Mouse (Mus musculus) myocyte (in vitro differentiated cells): ENCODE measurements around the gene 1700012B07Rik. TPM values are rescaled to one million over a fixed set of nuclear protein-coding genes. Genes with fewer than 3 reads are reported as not detected.

Source experiments
- H3K27me3 ChIP-seq: one replicate; pipeline ENCODE4 v1.6.1; 2011; ENCODE audit not compliant: control insufficient read depth, insufficient read depth, insufficient read length
- H3K36me3 ChIP-seq: one replicate; pipeline ENCODE4 v1.6.1; 2011; ENCODE audit not compliant: control insufficient read depth, insufficient read depth
- H3K4me2 ChIP-seq: one replicate; pipeline ENCODE4 v1.6.1; 2011; ENCODE audit warnings: low read depth, control low read depth
- H3K4me3 ChIP-seq: one replicate; pipeline ENCODE4 v1.5.1; 2011; ENCODE audit warnings: mild to moderate bottlenecking, control low read depth, moderate library complexity
- H3K79me2 ChIP-seq: one replicate; pipeline ENCODE4 v1.6.1; 2011; ENCODE audit not compliant: control insufficient read depth, insufficient read depth
- H3ac ChIP-seq: one replicate; pipeline ENCODE4 v1.6.1; 2011; ENCODE audit not compliant: control insufficient read depth, insufficient read length
- CEBPB ChIP-seq: IDR thresholded peaks from 2 replicates; pipeline ENCODE4 v1.6.1; 2011; ENCODE audit warnings: mild to moderate bottlenecking, moderate library complexity; ENCODE audit not compliant: poor library complexity, insufficient read depth, severe bottlenecking
- E2F4 ChIP-seq: IDR thresholded peaks from one replicate; pipeline ENCODE4 v1.6.1; 2011; ENCODE audit warnings: mild to moderate bottlenecking, control low read depth, moderate library complexity; ENCODE audit not compliant: insufficient read depth
- MAX ChIP-seq: IDR thresholded peaks from one replicate; pipeline ENCODE4 v1.6.1; 2011; ENCODE audit warnings: low read depth, mild to moderate bottlenecking, control low read depth
- MYOD1 ChIP-seq, 3 experiments: IDR thresholded peaks; one replicate each; pipeline ENCODE4 v1.6.1; 2011; ENCODE audit warnings: control low read depth in 2 of 3, low read depth in 2 of 3, mild to moderate bottlenecking in 2 of 3, moderate library complexity in 1 of 3; ENCODE audit not compliant: insufficient read length in 2 of 3, control insufficient read depth in 1 of 3
- MYOG ChIP-seq, 3 experiments: IDR thresholded peaks; one replicate each; pipeline ENCODE4 v1.6.1; 2011; ENCODE audit warnings: control low read depth in 2 of 3, low read depth in 2 of 3, mild to moderate bottlenecking in 2 of 3; ENCODE audit not compliant: insufficient read length in 2 of 3, control insufficient read depth in 1 of 3, insufficient read depth in 1 of 3
- POLR2A ChIP-seq: IDR thresholded peaks from one replicate; pipeline ENCODE4 v1.6.1; 2011; ENCODE audit warnings: low read depth, mild to moderate bottlenecking, control low read depth, moderate library complexity; ENCODE audit not compliant: insufficient read length
- POLR2AphosphoS2 ChIP-seq: IDR thresholded peaks from one replicate; pipeline ENCODE4 v1.6.1; 2011; ENCODE audit warnings: low read depth, control low read depth; ENCODE audit not compliant: insufficient read length
- REST ChIP-seq: IDR thresholded peaks from one replicate; pipeline ENCODE4 v1.6.1; 2011; ENCODE audit warnings: mild to moderate bottlenecking, control low read depth, moderate library complexity; ENCODE audit not compliant: insufficient read depth, insufficient read length
- SRF ChIP-seq: IDR thresholded peaks from one replicate; pipeline ENCODE4 v1.6.1; 2011; ENCODE audit warnings: low read depth; ENCODE audit not compliant: control insufficient read depth, insufficient read length
- TCF12 ChIP-seq: IDR thresholded peaks from one replicate; pipeline ENCODE4 v1.6.1; 2011; ENCODE audit warnings: mild to moderate bottlenecking, control low read depth; ENCODE audit not compliant: poor library complexity, insufficient read depth, severe bottlenecking
- TCF3 ChIP-seq: IDR thresholded peaks from one replicate; pipeline ENCODE4 v1.6.1; 2011; ENCODE audit warnings: low read depth, control low read depth; ENCODE audit not compliant: insufficient read length
- USF1 ChIP-seq: IDR thresholded peaks from one replicate; pipeline ENCODE4 v1.6.1; 2011; ENCODE audit warnings: low read depth, mild to moderate bottlenecking, control low read depth, moderate library complexity
- polyA plus RNA-seq: library from polyadenylated mRNA; unstranded; fragments of >200 nt; fragmentation: generic; extraction: Trizol; gene quantifications from one replicate; pipeline ENCODE4 v1.2.1, GENCODE M21; 2012; ENCODE audit warnings: missing spikeins

The 1700012B07Rik gene
- polyA plus RNA-seq, 1 experiment: 0.19 TPM

DNA sequence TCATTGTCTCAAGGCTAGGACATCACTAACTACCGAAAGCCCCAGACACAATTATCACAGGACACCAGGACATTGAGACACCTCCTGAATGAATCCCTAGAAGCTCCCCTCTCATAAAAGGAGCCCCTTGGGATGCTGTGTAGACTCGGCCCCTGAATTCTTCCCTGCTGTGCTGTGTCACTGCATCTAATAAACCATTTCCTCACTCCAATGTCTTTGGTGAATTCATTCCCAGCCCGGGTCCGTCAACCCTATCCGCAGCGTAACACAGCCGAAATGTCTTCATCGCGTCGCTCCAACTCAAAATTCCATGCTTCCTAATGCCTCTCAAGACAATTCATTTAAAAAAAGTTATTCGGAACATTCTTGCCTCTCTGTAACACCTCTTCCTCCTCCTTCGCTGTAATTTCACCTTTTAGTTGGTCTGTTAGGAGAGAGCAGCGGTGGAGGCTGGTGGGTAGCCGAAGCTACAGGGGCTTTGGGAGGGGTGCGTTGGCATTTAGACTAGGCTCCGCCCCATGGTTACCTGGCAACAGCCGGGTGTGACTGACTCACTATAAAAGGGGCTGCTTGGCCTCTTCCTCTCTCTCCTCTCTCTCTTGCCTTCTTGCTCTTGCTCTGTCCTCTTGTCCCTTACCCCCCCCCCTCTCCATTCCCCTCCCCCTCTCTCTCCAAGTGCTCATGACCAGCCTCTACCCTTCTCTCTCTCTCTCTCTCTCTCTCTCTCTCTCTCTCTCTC lies 25.6 kb upstream of the 1700012B07Rik start:
- no peaks in the 10 kb centered on the region for H3K36me3 ChIP-seq
- H3K4me3 ChIP-seq: no peak overlapping the region
- no peaks in the 10 kb centered on the region for H3K79me2 ChIP-seq
- H3K27me3 ChIP-seq: no peaks in the 10 kb centered on the region
- TF ChIP-seq MAX (no peak), POLR2AphosphoS2 (no peak), SRF (no peak), REST (no peak), TCF3 (no peak), TCF12 (no peak), USF1 (no peak), MYOD1 (IDR thresholded peaks at IDR 0.05; ENCODE audit: control insufficient read depth in 1 of 3, insufficient read length in 2 of 3, low read depth in 2 of 3) (no peak), MYOG (IDR thresholded peaks at IDR 0.05; ENCODE audit: control insufficient read depth in 1 of 3, insufficient read depth in 1 of 3, insufficient read length in 2 of 3, low read depth in 2 of 3) (no peak)
- H3K4me2 ChIP-seq: no peak overlapping the region
- no peak overlapping the region for H3ac ChIP-seq

DNA sequence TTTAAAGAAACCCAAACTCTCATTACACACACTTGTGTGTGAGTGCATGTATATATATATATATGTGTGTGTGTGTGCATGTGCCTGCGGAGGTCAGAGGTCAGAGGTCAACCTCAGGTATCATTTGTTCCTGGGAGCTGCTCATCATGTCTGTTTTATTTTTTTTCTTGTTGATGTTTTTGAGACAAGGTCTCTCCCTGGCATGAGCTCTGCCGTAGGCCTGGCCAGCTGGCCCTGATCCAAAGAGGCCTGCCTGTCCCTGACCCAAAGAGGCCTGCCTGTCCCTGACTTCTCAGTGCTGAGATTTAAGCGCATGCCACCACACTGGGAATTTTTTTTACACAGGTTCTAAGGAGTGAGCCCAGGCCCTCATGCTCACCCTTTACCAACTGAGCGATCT lies 24.1 kb upstream of the 1700012B07Rik start:
- no peak overlapping the region for H3K4me2 ChIP-seq
- H3K4me3 ChIP-seq: no peak overlapping the region
- H3K36me3 ChIP-seq: no peaks in the 10 kb centered on the region
- no peaks in the 10 kb centered on the region for H3K27me3 ChIP-seq
- no peaks in the 10 kb centered on the region for H3K79me2 ChIP-seq
- no peak for TF ChIP-seq POLR2AphosphoS2
- no peak for TF ChIP-seq POLR2A
- TF ChIP-seq USF1: no peak
- no peak for TF ChIP-seq CEBPB
- no peak for TF ChIP-seq REST
- TF ChIP-seq SRF: no peak
- TF ChIP-seq TCF12: no peak
- TF ChIP-seq E2F4: no peak
- TF ChIP-seq MYOD1 (IDR thresholded peaks at IDR 0.05; ENCODE audit: control insufficient read depth in 1 of 3, insufficient read length in 2 of 3, low read depth in 2 of 3): no peak
- no peak for TF ChIP-seq MYOG (IDR thresholded peaks at IDR 0.05; ENCODE audit: control insufficient read depth in 1 of 3, insufficient read depth in 1 of 3, insufficient read length in 2 of 3, low read depth in 2 of 3)
- no peak for TF ChIP-seq MAX
- TF ChIP-seq TCF3: no peak
- H3ac ChIP-seq: no peak overlapping the region

DNA sequence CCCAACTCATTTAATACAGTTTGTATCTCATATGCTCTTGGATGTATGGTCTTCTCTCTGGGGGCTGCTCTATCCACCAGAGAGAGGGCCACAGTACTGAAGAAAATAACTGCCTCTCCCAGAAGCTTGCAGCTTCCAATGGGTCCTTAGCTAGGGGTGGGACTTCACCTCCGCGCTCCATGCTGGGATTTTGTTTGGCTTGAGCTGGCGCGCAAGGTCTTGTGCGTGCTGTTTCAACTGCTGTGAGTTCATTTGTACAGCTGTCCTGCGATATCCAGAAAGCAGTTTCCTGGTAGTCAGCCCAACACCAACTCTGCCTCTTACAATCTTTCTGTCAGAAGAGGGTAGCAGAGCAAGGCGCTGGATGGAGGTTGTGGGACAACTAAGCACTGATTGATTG lies 18.5 kb upstream of the 1700012B07Rik start:
- no peak overlapping the region for H3K4me3 ChIP-seq
- TF ChIP-seq E2F4 (no peak), TCF3 (no peak), TCF12 (no peak), CEBPB (no peak), REST (no peak)
- H3K36me3 ChIP-seq: no peaks in the 10 kb centered on the region
- H3K4me2 ChIP-seq: no peak overlapping the region
- no peak overlapping the region for H3ac ChIP-seq
- H3K27me3 ChIP-seq: no peaks in the 10 kb centered on the region
- H3K79me2 ChIP-seq: no peaks in the 10 kb centered on the region

DNA sequence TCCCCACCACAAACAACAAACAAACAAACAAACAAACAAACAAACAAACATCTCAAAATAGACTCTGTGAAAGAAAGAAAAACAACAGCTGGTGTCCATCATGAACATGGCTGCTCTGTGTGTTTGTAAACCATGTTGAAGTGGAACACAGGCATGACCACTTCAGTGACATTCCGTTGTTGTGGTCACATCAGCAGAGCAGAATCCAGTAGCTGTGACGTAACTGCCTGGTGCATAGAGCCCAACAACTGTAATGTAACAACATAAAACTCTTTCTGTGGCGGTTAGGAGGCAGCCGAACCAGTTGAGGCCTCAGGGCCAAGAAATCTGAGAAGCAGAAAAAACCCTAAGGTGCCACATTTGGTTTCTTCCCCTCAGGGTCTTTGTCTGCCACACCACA lies 17.8 kb upstream of the 1700012B07Rik start:
- Histone ChIP-seq H3K4me2 (no peak overlapping the region), H3K4me3 (no peak overlapping the region), H3K36me3 (no peaks in the 10 kb centered on the region), H3K79me2 (no peaks in the 10 kb centered on the region), H3ac (no peak overlapping the region), H3K27me3 (no peaks in the 10 kb centered on the region)
- TF ChIP-seq REST: no peak
- no peak for TF ChIP-seq MYOD1 (IDR thresholded peaks at IDR 0.05; ENCODE audit: control insufficient read depth in 1 of 3, insufficient read length in 2 of 3, low read depth in 2 of 3)
- TF ChIP-seq E2F4: no peak
- no peak for TF ChIP-seq POLR2AphosphoS2
- no peak for TF ChIP-seq SRF
- TF ChIP-seq TCF3: no peak

DNA sequence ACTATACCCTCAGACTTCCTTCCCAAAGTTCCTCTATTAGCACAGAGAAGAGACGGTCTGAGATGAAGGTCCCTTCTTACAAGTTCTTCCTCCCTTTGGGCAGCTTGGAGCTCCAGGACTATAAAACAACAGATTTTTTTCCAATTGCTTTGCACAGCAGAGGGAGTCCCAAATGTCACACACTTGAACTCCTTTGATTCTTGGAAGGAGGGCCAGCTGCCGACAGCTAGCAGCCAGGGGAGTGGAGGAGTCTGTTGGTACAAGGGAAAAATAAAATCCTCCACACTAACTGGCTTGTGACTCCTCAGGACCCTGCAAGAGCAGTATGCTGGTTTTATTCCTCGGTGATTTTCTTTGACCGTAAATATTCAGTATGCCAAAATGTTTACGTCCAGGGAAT lies 16.6 kb upstream of the 1700012B07Rik start:
- no peak overlapping the region for H3K4me3 ChIP-seq
- H3K27me3 ChIP-seq: no peaks in the 10 kb centered on the region
- H3K4me2 ChIP-seq: no peak overlapping the region
- H3K79me2 ChIP-seq: no peaks in the 10 kb centered on the region
- no peaks in the 10 kb centered on the region for H3K36me3 ChIP-seq
- H3ac ChIP-seq: no peak overlapping the region
- no peak for TF ChIP-seq SRF
